Mouse (Mus musculus) C2C12 (cell line): Measurements from ENCODE around the gene Tlcd1.

ENCODE experiments used
- CTCF ChIP-seq: IDR thresholded peaks from one replicate; pipeline ENCODE4 v1.5.1; 2011; ENCODE audit not compliant: control insufficient read depth, insufficient read depth, insufficient read length
- FOSL1 ChIP-seq: IDR thresholded peaks from one replicate; pipeline ENCODE4 v1.8.0; 2011; ENCODE audit warnings: mild to moderate bottlenecking, low read length; ENCODE audit not compliant: poor library complexity, insufficient read depth, severe bottlenecking
- MAX ChIP-seq: IDR thresholded peaks from one replicate; pipeline ENCODE4 v1.6.1; 2011; ENCODE audit warnings: mild to moderate bottlenecking, control low read depth
- MYOD1 ChIP-seq: IDR thresholded peaks from one replicate; pipeline ENCODE4 v1.6.1; 2011; ENCODE audit warnings: low read depth; ENCODE audit not compliant: control insufficient read depth, insufficient read length
- USF1 ChIP-seq: IDR thresholded peaks from one replicate; pipeline ENCODE4 v1.6.1; 2011; ENCODE audit warnings: low read depth, mild to moderate bottlenecking, control low read depth, moderate library complexity

DNA sequence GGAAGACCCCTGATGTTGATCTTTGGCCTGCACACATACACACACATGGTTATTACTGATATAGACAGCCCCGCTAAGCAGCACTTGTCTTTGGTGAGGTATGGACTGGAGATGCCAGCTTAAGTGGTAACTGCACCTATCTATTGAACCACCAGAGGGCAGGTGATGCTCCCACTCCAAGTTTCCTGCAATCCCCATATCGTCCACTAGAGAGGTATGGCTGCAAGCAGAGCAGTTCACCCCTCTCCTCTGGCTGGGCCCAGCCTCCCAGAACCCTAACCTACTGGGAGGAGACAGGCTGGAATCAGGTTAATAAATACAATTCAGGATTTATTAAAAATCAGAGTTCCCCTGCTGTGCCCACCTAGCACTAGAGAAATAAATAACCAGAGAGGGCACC, 17.4 kb upstream of the Tlcd1 start:
- TF ChIP-seq CTCF: peak; percentile 85
- peak; percentile 31 for TF ChIP-seq MAX
- no peak for TF ChIP-seq FOSL1
- TF ChIP-seq USF1: no peak
- no peak for TF ChIP-seq MYOD1
